Mouse (Mus musculus) cerebellum, adult 8-10 months (tissue): ENCODE data around the gene Olfr1211.

Source experiments
- DNase-seq: peaks from one replicate; pipeline ENCODE4 v3.0.0; 2022

Gene Olfr1211

DNA sequence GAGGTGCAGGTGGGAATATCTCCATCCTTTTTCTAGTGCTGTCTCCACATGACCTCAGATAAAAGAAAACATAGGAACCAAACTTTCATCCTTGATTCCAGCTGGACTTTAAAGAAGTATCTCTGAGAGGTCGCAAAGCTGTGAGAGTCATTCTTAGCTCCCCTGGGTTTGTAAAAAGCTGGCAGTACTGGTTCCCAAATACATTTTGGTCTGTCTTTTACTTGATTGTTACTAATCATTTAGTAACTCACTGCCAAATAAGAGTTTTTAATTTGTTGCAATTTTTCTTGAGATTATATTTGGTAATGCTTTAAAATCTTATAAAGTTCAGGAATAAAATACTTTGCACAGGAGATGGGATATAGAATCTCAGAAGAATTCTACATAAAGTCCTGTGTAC lies at the start of gene Olfr1211:
Gene Olfr1211 (minus strand): TSS at position 101 of the 400 bp plus-strand sequence.
- DNase-seq = no peak

DNA sequence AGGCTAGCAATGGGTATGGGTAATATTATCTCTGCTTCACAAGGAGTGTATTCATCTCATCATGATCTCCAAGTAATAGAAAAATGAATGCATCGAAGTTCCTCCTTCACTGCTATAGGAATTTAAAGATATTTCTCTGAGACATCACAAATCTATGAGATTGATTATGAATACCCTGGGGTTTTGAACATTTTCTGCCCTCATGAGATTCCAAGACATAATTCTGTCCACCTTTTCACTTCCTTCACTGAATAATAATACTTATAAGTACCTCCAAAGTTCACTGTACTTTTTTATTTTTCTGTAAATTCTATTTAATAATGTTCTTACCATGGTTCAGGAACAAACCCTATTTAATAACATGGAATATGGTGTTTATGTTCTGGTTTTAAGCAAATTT lies 42.3 kb upstream of the Olfr1211 start, which contains the start of gene Gm13762:
Gene Gm13762 (minus strand): TSS at position 101 of the 400 bp plus-strand sequence.
- no peak for DNase-seq

DNA sequence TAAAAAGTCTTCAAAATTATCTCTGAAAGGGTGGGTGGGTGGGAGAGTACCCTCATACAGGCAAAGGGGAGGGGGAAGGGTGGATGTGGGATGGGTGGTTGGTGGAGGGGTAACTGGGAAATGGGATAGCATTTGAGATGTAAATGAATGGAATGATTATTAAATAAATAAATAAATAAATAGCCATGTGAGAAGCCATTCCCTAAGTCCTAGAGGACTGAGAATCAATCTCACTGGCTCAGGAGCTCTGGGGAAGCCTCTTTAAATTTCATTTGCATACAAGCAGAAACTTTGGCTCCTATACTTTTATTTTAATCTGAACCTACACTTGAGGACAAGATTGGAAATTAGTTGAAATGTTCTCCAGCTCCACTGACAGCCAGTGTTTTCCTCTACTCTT lies 15.8 kb upstream of the Olfr1211 start, which contains the start of gene Olfr1212:
Gene Olfr1212 (plus strand): TSS at position 301 of the 400 bp plus-strand sequence.
- no peak for DNase-seq

DNA sequence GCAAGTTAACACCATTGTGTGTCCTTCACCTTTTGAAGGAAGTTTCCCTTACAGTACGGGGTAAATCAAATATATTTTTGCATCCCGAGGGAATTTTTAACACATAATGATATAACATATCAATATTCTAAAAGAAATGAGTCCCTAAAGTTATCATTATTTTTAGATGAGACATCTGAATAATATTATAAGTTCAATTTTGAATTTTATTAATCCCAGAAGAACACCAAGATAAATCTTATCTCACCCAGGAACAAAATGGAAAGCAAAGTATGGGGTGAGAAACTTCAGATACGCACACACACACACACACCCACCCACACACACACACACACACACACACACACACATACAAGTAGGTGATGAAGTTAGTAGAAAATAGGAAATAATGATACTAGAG lies 22.9 kb downstream of the Olfr1211 start, which contains the start of gene Olfr1209:
Gene Olfr1209 (minus strand): TSS at position 101 of the 400 bp plus-strand sequence.
- no peak for DNase-seq

DNA sequence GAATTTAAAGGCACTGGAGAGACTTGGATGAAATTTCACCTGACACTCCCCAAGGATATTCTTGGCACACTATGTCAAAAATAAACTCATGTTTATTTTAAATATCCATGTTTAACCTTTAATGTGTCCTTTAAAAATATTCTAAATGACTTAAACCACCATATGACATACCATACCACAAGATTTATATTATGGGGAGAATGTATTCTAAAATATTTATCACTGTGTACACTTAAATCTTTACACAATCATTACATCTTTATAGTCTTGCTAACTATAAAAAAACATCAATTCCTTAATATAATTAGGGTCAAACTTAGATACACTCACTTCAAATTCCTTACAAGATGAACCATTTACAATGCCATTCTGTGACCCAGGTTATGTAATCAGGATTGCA lies 35.7 kb downstream of the Olfr1211 start, which contains the start of gene Olfr1208:
Gene Olfr1208 (minus strand): TSS at position 101 of the 400 bp plus-strand sequence.
- DNase-seq = no peak
